In genomic region chr9:44494261-44494862, GRCm38 (mm10) we compare ENCODE assay signal across 9 mouse cellular contexts. TPM values are rescaled to one million over a fixed set of nuclear protein-coding genes. Genes with fewer than 3 reads are reported as not detected.
DNase-seq lines count a peak whose midpoint lies in the region; ATAC-seq and TF ChIP-seq lines count a peak whose summit lies in the region.
"Had no signal": no experiment of that assay in that cellular context is flagged by ENCODE, and none has a peak within 500 bp of the region (broad histone marks: within the 10 kb centered on the region; RNA-seq: fewer than 3 reads in every experiment).

No protein-coding gene starts in this region.

- peak overlapping the region; percentile 10; the same call in 1 of the 2 replicates for H3K4me3 ChIP-seq in embryonic facial prominence, embryonic 12.5 days
- no peak overlapping the region for H3K4me3 ChIP-seq in hindbrain, embryonic 13.5 days
- H3K4me3 ChIP-seq in liver, postnatal 0 days (ENCODE audit: low read depth, low read length): no peak overlapping the region
- no peak overlapping the region for H3K4me3 ChIP-seq in stomach, embryonic 14.5 days (ENCODE audit: low read depth, low read length)
- H3K4me3 ChIP-seq: liver, embryonic 15.5 days had no signal

- no peak for TF ChIP-seq EP300 in liver, postnatal 0 days (IDR thresholded peaks at IDR 0.05; ENCODE audit: low read depth)

- DNase-seq in heart, adult 11 months: peak; percentile 96
- DNase-seq in heart, adult 9 months (ENCODE audit: low spot score in 2 of 2): no peak
- peak; percentile 59 to 63 for DNase-seq in CD8-positive naive resting alpha-beta T cell, adult 2 months (ENCODE audit: low read depth in 2 of 2, low spot score in 2 of 2)
- DNase-seq in liver, postnatal 0 days: no peak
- no peak for DNase-seq in left cerebral cortex, postnatal 10 days (ENCODE audit: extremely low spot score in 1 of 2, low spot score in 2 of 2)

- no peak for ATAC-seq in embryonic facial prominence, embryonic 12.5 days (ENCODE audit: insufficient number of reproducible peaks, insufficient read depth, low FRiP score, low TSS enrichment)
- no peak for ATAC-seq in hindbrain, embryonic 13.5 days (ENCODE audit: low FRiP score)
- ATAC-seq in liver, postnatal 0 days: no peak
- ATAC-seq in stomach, embryonic 14.5 days (ENCODE audit: insufficient number of reproducible peaks, insufficient read depth, low FRiP score, low read depth): no peak

- peak overlapping the region; percentile 28 for H3K4me2 ChIP-seq in embryonic facial prominence, embryonic 12.5 days (replicated peaks)
- peak overlapping the region; percentile 31 for H3K4me2 ChIP-seq in hindbrain, embryonic 13.5 days
- no peak overlapping the region for H3K4me2 ChIP-seq in liver, postnatal 0 days (ENCODE audit: low read depth, low read length)
- 0 out of 2 replicates have a peak overlapping the region, but pooled peaks have one; percentile 12 for H3K4me2 ChIP-seq in stomach, embryonic 14.5 days (replicated peaks; ENCODE audit: low read depth, low read length)
- H3K4me2 ChIP-seq: liver, embryonic 15.5 days had no signal

- H3K9ac ChIP-seq in embryonic facial prominence, embryonic 12.5 days: no peak overlapping the region; the same call in none of the 2 replicates
- H3K9ac ChIP-seq in hindbrain, embryonic 13.5 days: peak overlapping the region; percentile 51
- H3K9ac ChIP-seq in liver, postnatal 0 days (replicated peaks): peak overlapping the region; percentile 34; the same call in 1 of the 2 replicates
- H3K9ac ChIP-seq in stomach, embryonic 14.5 days (replicated peaks; ENCODE audit: low read depth, low read length): no peak overlapping the region
- H3K9ac ChIP-seq: liver, embryonic 15.5 days had no signal

- 5% methylated on average over 11 of the region's 11 CpGs for WGBS in embryonic facial prominence, embryonic 12.5 days
- 11% methylated on average over 11 of the region's 11 CpGs for WGBS in hindbrain, embryonic 13.5 days
- 26% methylated on average over 11 of the region's 11 CpGs for WGBS in liver, postnatal 0 days (ENCODE audit: insufficient replicate concordance)
- WGBS in stomach, embryonic 14.5 days: 18% methylated on average over 11 of the region's 11 CpGs

- peak overlapping the region; percentile 75 for H3K27ac ChIP-seq in embryonic facial prominence, embryonic 12.5 days
- peak overlapping the region; percentile 73 for H3K27ac ChIP-seq in hindbrain, embryonic 13.5 days
- peak overlapping the region; percentile 34; the same call in 1 of the 2 replicates for H3K27ac ChIP-seq in liver, postnatal 0 days (ENCODE audit: low read depth)
- peak overlapping the region; percentile 15; the same call in 1 of the 2 replicates for H3K27ac ChIP-seq in stomach, embryonic 14.5 days (ENCODE audit: low read length)
- H3K27ac ChIP-seq: liver, embryonic 15.5 days had no signal

- no peak for TF ChIP-seq CTCF in liver, postnatal 0 days (IDR thresholded peaks at IDR 0.05; ENCODE audit: low read depth)

- intact Hi-C loops in left cerebral cortex, postnatal 10 days (cut with DNase I): no loop called here

- no peaks in the 10 kb centered on the region for H3K27me3 ChIP-seq in embryonic facial prominence, embryonic 12.5 days
- H3K27me3 ChIP-seq in hindbrain, embryonic 13.5 days: no peaks in the 10 kb centered on the region
- 0 out of 2 replicates have a peak, but pooled peaks cover 3% of the 10 kb centered on the region for H3K27me3 ChIP-seq in liver, postnatal 0 days (ENCODE audit: insufficient read depth, low read length)
- H3K27me3 ChIP-seq in stomach, embryonic 14.5 days (ENCODE audit: control insufficient read depth, insufficient read depth, low read length): no peaks in the 10 kb centered on the region

- H3K36me3 ChIP-seq in embryonic facial prominence, embryonic 12.5 days: peaks cover 11% of the 10 kb centered on the region; the same call in 1 of the 2 replicates
- H3K36me3 ChIP-seq in hindbrain, embryonic 13.5 days: no peaks in the 10 kb centered on the region
- no peaks in the 10 kb centered on the region for H3K36me3 ChIP-seq in liver, postnatal 0 days (replicated peaks; ENCODE audit: insufficient read depth, low read length)
- H3K36me3 ChIP-seq in stomach, embryonic 14.5 days (ENCODE audit: control insufficient read depth, insufficient read depth, low read length): no peaks in the 10 kb centered on the region; the same call in 1 of the 2 replicates
- H3K36me3 ChIP-seq: liver, embryonic 15.5 days had no signal

- no peaks in the 10 kb centered on the region for H3K9me3 ChIP-seq in embryonic facial prominence, embryonic 12.5 days
- no peaks in the 10 kb centered on the region for H3K9me3 ChIP-seq in hindbrain, embryonic 13.5 days
- no peaks in the 10 kb centered on the region for H3K9me3 ChIP-seq in liver, postnatal 0 days (ENCODE audit: low read length)
- H3K9me3 ChIP-seq in stomach, embryonic 14.5 days (ENCODE audit: control insufficient read depth, low read depth, low read length): no peaks in the 10 kb centered on the region
- H3K9me3 ChIP-seq: liver, embryonic 15.5 days had no signal

- peaks cover 91% of the 10 kb centered on the region for H3K4me1 ChIP-seq in embryonic facial prominence, embryonic 12.5 days
- peaks cover 91% of the 10 kb centered on the region for H3K4me1 ChIP-seq in hindbrain, embryonic 13.5 days (replicated peaks)
- H3K4me1 ChIP-seq in liver, postnatal 0 days (ENCODE audit: insufficient read depth): peaks cover 66% of the 10 kb centered on the region
- peaks cover 77% of the 10 kb centered on the region for H3K4me1 ChIP-seq in stomach, embryonic 14.5 days (ENCODE audit: control insufficient read depth, insufficient read depth, low read length)

RNA-seq across cellular contexts. Expression of gene Bcl9l, which starts 11.7 kb away (rescaled TPM):
- polyA plus RNA-seq in embryonic facial prominence, embryonic 12.5 days (2016; fragmentation: Nextera tagmentation; extraction: Ambion mirVana): 17.7 and 18.5 TPM in 2 replicates
- polyA plus RNA-seq in hindbrain, embryonic 13.5 days (2015; fragmentation: Nextera tagmentation; extraction: Ambion mirVana): 8.6 TPM in 2 replicates
- polyA plus RNA-seq in liver, postnatal 0 days (2015; fragmentation: Nextera tagmentation; extraction: Ambion mirVana): 2.0 and 2.2 TPM in 2 replicates
- polyA plus RNA-seq in stomach, embryonic 14.5 days (2014; fragmentation: Nextera tagmentation; extraction: Ambion mirVana): 15.4 and 16.3 TPM in 2 replicates
- total RNA-seq in left cerebral cortex, postnatal 10 days (2021): 10 to 100 TPM; 85.4 to 98.1 TPM

RNA-seq across cellular contexts. Expression of gene Upk2, which starts 39.6 kb away (rescaled TPM):
- polyA plus RNA-seq in embryonic facial prominence, embryonic 12.5 days (2016; fragmentation: Nextera tagmentation; extraction: Ambion mirVana): 1.7 and 2.2 TPM in 2 replicates
- not detected in 2 replicates for polyA plus RNA-seq in hindbrain, embryonic 13.5 days (2015; fragmentation: Nextera tagmentation; extraction: Ambion mirVana)
- not detected in 2 replicates for polyA plus RNA-seq in liver, postnatal 0 days (2015; fragmentation: Nextera tagmentation; extraction: Ambion mirVana)
- polyA plus RNA-seq in stomach, embryonic 14.5 days (2014; fragmentation: Nextera tagmentation; extraction: Ambion mirVana): 25.9 and 26.4 TPM in 2 replicates
- not detected for total RNA-seq in left cerebral cortex, postnatal 10 days (2021)
- polyA plus RNA-seq: liver, embryonic 15.5 days had no signal

RNA-seq across cellular contexts. Expression of gene Foxr1, which starts 53.4 kb away (rescaled TPM):
- not detected in 2 replicates for polyA plus RNA-seq in embryonic facial prominence, embryonic 12.5 days (2016; fragmentation: Nextera tagmentation; extraction: Ambion mirVana)
- not detected in 2 replicates for polyA plus RNA-seq in hindbrain, embryonic 13.5 days (2015; fragmentation: Nextera tagmentation; extraction: Ambion mirVana)
- polyA plus RNA-seq in liver, postnatal 0 days (2015; fragmentation: Nextera tagmentation; extraction: Ambion mirVana): not detected in 2 replicates
- not detected in 2 replicates for polyA plus RNA-seq in stomach, embryonic 14.5 days (2014; fragmentation: Nextera tagmentation; extraction: Ambion mirVana)
- not detected for total RNA-seq in left cerebral cortex, postnatal 10 days (2021)
- polyA plus RNA-seq: liver, embryonic 15.5 days had no signal

Comparison
In these comparisons a context has a peak if more than half of its experiments do, and no peak if none do; other contexts are left out.
1. DNase-seq: peak in heart, adult 11 months (single experiment) and CD8-positive naive resting alpha-beta T cell, adult 2 months (2 of 2); none in heart, adult 9 months (0 of 2), liver, postnatal 0 days (single experiment) and left cerebral cortex, postnatal 10 days (0 of 2).
2. H3K27ac ChIP-seq: peak in every context shown above with its lines; median percentile 75 in embryonic facial prominence, embryonic 12.5 days; 73 in hindbrain, embryonic 13.5 days; 34 in liver, postnatal 0 days; 15 in stomach, embryonic 14.5 days.
3. H3K9ac ChIP-seq: peak in hindbrain, embryonic 13.5 days (single experiment) and liver, postnatal 0 days (single experiment); none in embryonic facial prominence, embryonic 12.5 days (single experiment) and stomach, embryonic 14.5 days (single experiment).